Mouse (Mus musculus): Measurements from ENCODE around the gene Lef1. TPM values are rescaled to one million over a fixed set of nuclear protein-coding genes. Genes with fewer than 3 reads are reported as not detected.

Gene Lef1
- polyA plus RNA-seq, 1 experiment from 2014 or later: 6.5 TPM

DNA sequence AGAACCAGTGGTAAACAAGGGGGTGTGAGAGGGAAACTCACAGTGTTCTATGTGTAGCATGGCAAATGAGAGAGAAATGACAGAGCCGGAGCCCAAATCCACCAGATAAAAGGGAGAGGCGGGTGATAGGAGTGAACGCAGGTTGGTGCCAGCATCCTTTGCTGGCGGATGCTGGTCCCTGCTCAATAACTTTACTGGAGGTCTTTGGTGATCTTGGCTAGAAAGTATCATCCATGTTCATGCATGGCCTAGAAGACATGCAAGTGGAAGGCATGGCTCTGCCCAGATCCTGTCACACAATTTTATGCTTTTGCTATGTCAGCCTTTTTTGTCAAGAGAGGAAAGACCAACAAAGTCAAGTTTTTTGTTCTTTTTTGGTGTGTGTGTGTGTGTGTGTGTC, 42.6 kb downstream of the Lef1 start:
- Histone ChIP-seq H3K27me3 (no peaks in the 10 kb centered on the region), H3K4me3 (no peak overlapping the region), H3K4me2 (no peak overlapping the region), H3K9me3 (replicated peaks) (no peaks in the 10 kb centered on the region), H3K9ac (no peak overlapping the region), H3K4me1 (replicated peaks) (peaks cover 5% of the 10 kb centered on the region), H3K27ac (no peak overlapping the region), H3K36me3 (no peaks in the 10 kb centered on the region)
- ATAC-seq (replicated peaks; ENCODE audit: insufficient number of reproducible peaks, insufficient read depth, low FRiP score, low read depth): no peak
- 90% methylated on average over 4 of the region's 4 CpGs for WGBS

- ATAC-seq (replicated peaks; ENCODE audit: insufficient number of reproducible peaks, insufficient read depth, low FRiP score, low read depth): no peak
- H3K9ac ChIP-seq: no peak overlapping the region
- H3K4me1 ChIP-seq (replicated peaks): peaks cover 5% of the 10 kb centered on the region
- H3K36me3 ChIP-seq: no peaks in the 10 kb centered on the region
- WGBS: 88% methylated on average over 4 of the region's 4 CpGs
- H3K27ac ChIP-seq: no peak overlapping the region
- H3K4me2 ChIP-seq: no peak overlapping the region
- no peak overlapping the region for H3K4me3 ChIP-seq
- no peaks in the 10 kb centered on the region for H3K27me3 ChIP-seq
- H3K9me3 ChIP-seq (replicated peaks): no peaks in the 10 kb centered on the region
These were observed 43.6 kb downstream of the Lef1 start for GRCm38 (mm10) chr3:131153896-131154295.

GRCm38 (mm10) chr3:131154576-131154975, 44.3 kb downstream of the Lef1 start:
- Histone ChIP-seq H3K4me3 (no peak overlapping the region), H3K9ac (no peak overlapping the region), H3K9me3 (replicated peaks) (no peaks in the 10 kb centered on the region), H3K27ac (no peak overlapping the region), H3K4me1 (replicated peaks) (peaks cover 5% of the 10 kb centered on the region), H3K27me3 (no peaks in the 10 kb centered on the region), H3K4me2 (no peak overlapping the region), H3K36me3 (no peaks in the 10 kb centered on the region)
- 85% methylated on average over 9 of the region's 9 CpGs for WGBS
- ATAC-seq (replicated peaks; ENCODE audit: insufficient number of reproducible peaks, insufficient read depth, low FRiP score, low read depth): no peak

DNA sequence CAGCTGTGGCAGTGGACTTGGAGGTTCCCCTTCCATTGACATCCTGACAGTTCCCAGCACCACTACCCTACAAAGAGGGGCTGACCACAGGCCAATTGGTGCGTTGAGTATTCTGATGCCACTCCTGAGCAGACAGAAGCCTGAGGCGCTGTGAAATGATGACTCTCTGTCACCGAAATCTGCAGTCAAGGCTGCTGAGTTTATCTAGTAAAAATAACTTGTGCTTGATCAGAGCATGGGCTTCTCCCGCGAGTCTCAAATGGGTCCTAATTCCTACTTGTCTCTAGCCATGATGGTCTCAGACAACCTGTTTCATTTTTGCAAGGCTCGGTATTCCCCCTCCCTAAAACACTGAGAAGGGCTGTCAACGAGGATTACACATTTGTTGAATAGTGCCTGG, 44.8 kb downstream of the Lef1 start:
- Histone ChIP-seq H3K4me2 (no peak overlapping the region), H3K4me3 (no peak overlapping the region), H3K9ac (no peak overlapping the region), H3K27ac (no peak overlapping the region), H3K4me1 (replicated peaks) (peaks cover 5% of the 10 kb centered on the region), H3K9me3 (replicated peaks) (no peaks in the 10 kb centered on the region), H3K27me3 (no peaks in the 10 kb centered on the region), H3K36me3 (no peaks in the 10 kb centered on the region)
- 69% methylated on average over 7 of the region's 7 CpGs for WGBS
- ATAC-seq (replicated peaks; ENCODE audit: insufficient number of reproducible peaks, insufficient read depth, low FRiP score, low read depth): no peak

- 58% methylated on average over 3 of the region's 3 CpGs for WGBS
- Histone ChIP-seq H3K27me3 (no peaks in the 10 kb centered on the region), H3K9me3 (replicated peaks) (no peaks in the 10 kb centered on the region), H3K4me3 (no peak overlapping the region), H3K4me2 (no peak overlapping the region), H3K9ac (no peak overlapping the region), H3K27ac (no peak overlapping the region), H3K36me3 (no peaks in the 10 kb centered on the region), H3K4me1 (replicated peaks) (peaks cover 5% of the 10 kb centered on the region)
- no peak for ATAC-seq (replicated peaks; ENCODE audit: insufficient number of reproducible peaks, insufficient read depth, low FRiP score, low read depth)
These were observed 45.4 kb downstream of the Lef1 start for GRCm38 (mm10) chr3:131155657-131156056.

- no peaks in the 10 kb centered on the region for H3K27me3 ChIP-seq
- H3K9me3 ChIP-seq (replicated peaks): no peaks in the 10 kb centered on the region
- 24% methylated on average over 11 of the region's 11 CpGs for WGBS
- H3K27ac ChIP-seq: no peak overlapping the region
- ATAC-seq (replicated peaks; ENCODE audit: insufficient number of reproducible peaks, insufficient read depth, low FRiP score, low read depth): no peak
- H3K4me3 ChIP-seq: no peak overlapping the region
- H3K9ac ChIP-seq: no peak overlapping the region
- no peaks in the 10 kb centered on the region for H3K36me3 ChIP-seq
- H3K4me2 ChIP-seq: no peak overlapping the region; the same call in 1 of the 2 replicates
- H3K4me1 ChIP-seq (replicated peaks): peaks cover 5% of the 10 kb centered on the region
These were observed 46.1 kb downstream of the Lef1 start for GRCm38 (mm10) chr3:131156377-131156776.

DNA sequence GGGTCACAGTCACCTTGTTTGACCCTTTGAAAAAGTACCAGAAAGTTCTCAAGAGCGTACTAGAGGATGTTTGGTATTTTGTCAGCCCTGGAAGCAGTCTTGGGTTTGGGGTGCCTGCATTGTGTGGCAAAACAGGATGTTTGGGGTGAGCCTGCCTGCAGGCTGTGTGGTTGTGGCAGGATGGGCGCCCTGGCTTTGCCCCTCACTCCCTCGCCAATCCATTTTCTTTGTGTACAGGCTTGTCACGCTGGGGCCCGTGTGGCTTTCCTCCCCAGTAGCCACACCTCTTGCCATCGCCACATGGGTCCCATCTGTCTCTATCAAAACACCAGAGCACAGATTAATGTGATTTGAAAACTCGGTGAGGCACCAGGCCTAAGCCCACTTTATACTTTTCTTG, 47.2 kb downstream of the Lef1 start:
- H3K27me3 ChIP-seq: no peaks in the 10 kb centered on the region
- H3K36me3 ChIP-seq: no peaks in the 10 kb centered on the region
- 63% methylated on average over 7 of the region's 7 CpGs for WGBS
- no peak overlapping the region for H3K4me2 ChIP-seq
- H3K9me3 ChIP-seq (replicated peaks): no peaks in the 10 kb centered on the region
- no peak for ATAC-seq (replicated peaks; ENCODE audit: insufficient number of reproducible peaks, insufficient read depth, low FRiP score, low read depth)
- no peak overlapping the region for H3K27ac ChIP-seq
- H3K9ac ChIP-seq: no peak overlapping the region
- no peak overlapping the region for H3K4me3 ChIP-seq
- peaks cover 5% of the 10 kb centered on the region for H3K4me1 ChIP-seq (replicated peaks)

- no peaks in the 10 kb centered on the region for H3K9me3 ChIP-seq (replicated peaks)
- no peak overlapping the region for H3K4me3 ChIP-seq
- no peak overlapping the region for H3K9ac ChIP-seq
- H3K36me3 ChIP-seq: no peaks in the 10 kb centered on the region
- peaks cover 5% of the 10 kb centered on the region for H3K4me1 ChIP-seq (replicated peaks)
- ATAC-seq (replicated peaks; ENCODE audit: insufficient number of reproducible peaks, insufficient read depth, low FRiP score, low read depth): no peak
- 63% methylated on average over 12 of the region's 12 CpGs for WGBS
- no peak overlapping the region for H3K4me2 ChIP-seq
- no peaks in the 10 kb centered on the region for H3K27me3 ChIP-seq
- no peak overlapping the region for H3K27ac ChIP-seq
These were observed 49.0 kb downstream of the Lef1 start for GRCm38 (mm10) chr3:131159204-131159760.

DNA sequence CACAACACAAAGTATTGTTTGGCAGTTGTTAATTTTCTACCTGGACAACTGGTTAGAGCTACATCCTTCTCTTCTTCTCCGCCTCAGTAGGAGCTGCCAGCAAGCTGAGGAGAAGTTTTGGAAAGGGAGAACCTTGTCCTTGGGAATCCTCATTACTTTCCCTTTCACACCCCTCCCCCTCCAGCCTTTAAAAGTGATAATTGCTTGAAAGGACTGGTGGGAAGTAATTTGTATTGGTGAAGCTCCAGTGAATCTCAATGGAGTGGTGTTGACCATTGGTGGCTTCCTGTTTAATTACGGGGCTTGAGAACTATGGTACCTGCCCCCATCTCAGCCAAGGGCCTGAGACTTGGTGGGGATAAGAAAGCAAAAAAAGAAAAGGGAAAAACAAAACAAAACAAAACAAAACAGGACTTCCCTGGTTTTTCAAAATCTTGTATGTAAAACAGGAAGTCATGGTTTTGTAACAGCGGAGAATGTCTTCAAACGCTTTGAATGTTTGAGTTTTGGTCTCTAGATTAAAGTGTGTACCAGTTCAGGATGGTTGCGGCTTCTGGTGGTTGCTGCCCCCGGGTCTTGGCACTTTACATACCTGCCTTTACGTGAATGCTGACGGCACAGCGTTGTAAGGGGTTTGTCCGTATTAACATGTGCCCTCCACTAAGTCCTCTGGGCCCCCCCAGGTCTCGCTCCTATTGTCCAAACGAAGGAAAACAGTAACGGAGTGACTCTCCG, 49.8 kb downstream of the Lef1 start:
- H3K9me3 ChIP-seq (replicated peaks): no peaks in the 10 kb centered on the region
- no peaks in the 10 kb centered on the region for H3K36me3 ChIP-seq
- peaks cover 5% of the 10 kb centered on the region for H3K4me1 ChIP-seq (replicated peaks)
- no peak overlapping the region for H3K9ac ChIP-seq
- H3K4me2 ChIP-seq: no peak overlapping the region
- no peak overlapping the region for H3K4me3 ChIP-seq
- no peak for ATAC-seq (replicated peaks; ENCODE audit: insufficient number of reproducible peaks, insufficient read depth, low FRiP score, low read depth)
- no peak overlapping the region for H3K27ac ChIP-seq
- no peaks in the 10 kb centered on the region for H3K27me3 ChIP-seq
- 81% methylated on average over 14 of the region's 14 CpGs for WGBS

DNA sequence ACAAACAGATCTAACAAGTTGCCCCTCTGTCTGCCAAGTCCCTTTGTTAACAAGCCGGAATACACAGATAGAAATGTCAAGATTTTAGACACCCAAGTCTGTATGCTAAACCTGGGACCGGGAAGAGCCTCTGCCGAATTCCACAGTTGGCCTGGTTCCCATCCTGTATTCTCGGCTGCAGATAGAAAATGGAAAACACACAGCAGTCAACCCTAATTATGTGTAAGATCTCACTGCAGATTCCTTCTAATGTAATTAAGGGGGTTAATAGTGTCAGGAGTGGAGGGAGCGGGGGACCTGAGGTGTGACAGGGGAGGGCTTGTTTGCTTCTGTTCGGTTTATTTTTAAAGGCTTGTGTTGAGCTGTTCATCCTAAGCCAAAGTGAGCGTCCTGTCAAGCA, 50.6 kb downstream of the Lef1 start:
- peaks cover 5% of the 10 kb centered on the region for H3K4me1 ChIP-seq (replicated peaks)
- no peak overlapping the region for H3K4me2 ChIP-seq
- H3K27ac ChIP-seq: no peak overlapping the region
- H3K9me3 ChIP-seq (replicated peaks): no peaks in the 10 kb centered on the region
- no peak for ATAC-seq (replicated peaks; ENCODE audit: insufficient number of reproducible peaks, insufficient read depth, low FRiP score, low read depth)
- 47% methylated on average over 7 of the region's 7 CpGs for WGBS
- no peak overlapping the region for H3K9ac ChIP-seq
- no peaks in the 10 kb centered on the region for H3K27me3 ChIP-seq
- no peaks in the 10 kb centered on the region for H3K36me3 ChIP-seq
- H3K4me3 ChIP-seq: no peak overlapping the region

DNA sequence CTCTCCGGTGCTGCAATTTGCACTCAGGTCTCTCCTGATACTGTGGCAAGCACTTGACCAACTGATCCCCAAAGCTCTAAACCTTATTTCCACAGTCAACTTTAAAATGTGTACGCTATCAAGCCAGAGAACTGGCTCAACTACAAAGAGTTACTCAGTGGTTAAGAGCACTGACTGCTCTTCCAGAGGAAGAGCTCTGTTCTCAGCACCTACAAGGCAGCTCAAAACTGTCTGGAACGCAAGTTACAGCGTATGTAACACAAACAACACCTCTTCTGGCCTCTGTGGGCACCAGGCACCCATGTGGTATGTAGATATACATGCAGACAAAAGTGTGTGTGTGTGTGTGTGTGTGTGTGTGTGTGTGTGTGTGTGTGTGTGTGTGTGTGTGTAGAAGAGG, 57.5 kb downstream of the Lef1 start:
- H3K4me2 ChIP-seq: no peak overlapping the region
- no peak overlapping the region for H3K4me3 ChIP-seq
- peaks cover 8% of the 10 kb centered on the region; the same call in 1 of the 2 replicates for H3K4me1 ChIP-seq (replicated peaks)
- no peaks in the 10 kb centered on the region for H3K9me3 ChIP-seq (replicated peaks)
- H3K36me3 ChIP-seq: no peaks in the 10 kb centered on the region
- no peak for ATAC-seq (replicated peaks; ENCODE audit: insufficient number of reproducible peaks, insufficient read depth, low FRiP score, low read depth)
- no peaks in the 10 kb centered on the region for H3K27me3 ChIP-seq
- H3K9ac ChIP-seq: no peak overlapping the region
- WGBS: 86% methylated on average over 4 of the region's 4 CpGs
- no peak overlapping the region for H3K27ac ChIP-seq

DNA sequence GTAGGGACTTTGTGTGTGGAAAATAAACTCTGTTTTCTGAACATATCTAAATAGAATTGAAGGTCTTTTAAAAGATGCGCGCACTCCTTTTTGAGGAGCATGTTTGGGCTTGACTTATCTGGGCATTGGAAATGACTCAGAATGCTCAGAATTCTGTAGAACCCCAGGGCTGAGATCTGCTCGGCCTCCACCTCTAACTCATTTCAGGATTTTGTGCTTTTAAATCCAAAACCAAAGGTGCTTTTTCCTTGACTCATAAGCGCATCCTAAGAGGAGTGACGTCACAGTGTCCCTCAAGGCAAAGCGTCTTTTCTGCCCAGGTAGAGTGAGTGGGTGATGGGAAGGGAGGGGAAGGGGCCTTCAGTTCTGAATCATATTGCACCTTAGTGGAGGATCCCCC, 58.9 kb downstream of the Lef1 start:
- Histone ChIP-seq H3K27me3 (no peaks in the 10 kb centered on the region), H3K36me3 (no peaks in the 10 kb centered on the region), H3K4me1 (replicated peaks) (peaks cover 8% of the 10 kb centered on the region; the same call in 1 of the 2 replicates), H3K4me3 (no peak overlapping the region), H3K4me2 (no peak overlapping the region), H3K9me3 (replicated peaks) (no peaks in the 10 kb centered on the region), H3K9ac (no peak overlapping the region), H3K27ac (no peak overlapping the region)
- no peak for ATAC-seq (replicated peaks; ENCODE audit: insufficient number of reproducible peaks, insufficient read depth, low FRiP score, low read depth)
- 88% methylated on average over 6 of the region's 6 CpGs for WGBS

All from heart, embryonic 15.5 days (tissue).